Mouse (Mus musculus): Measurements from ENCODE around the gene Lemd1. TPM values are rescaled to one million over a fixed set of nuclear protein-coding genes. Genes with fewer than 3 reads are reported as not detected.
A peak's percentile ranks its signal among the peaks of the same experiment; 100 is the strongest.

The Lemd1 gene
- polyA plus RNA-seq, 1 experiment from 2014 or later, result 1.8 TPM

GRCm38 (mm10) chr1:132188442-132189066 is 2.7 kb upstream of the Lemd1 start:
- 29% methylated on average over 9 of the region's 9 CpGs for WGBS
- no peaks in the 10 kb centered on the region for H3K36me3 ChIP-seq (ENCODE audit: control insufficient read depth, insufficient read depth, low read length)
- ATAC-seq (ENCODE audit: low read depth), result no peak

GRCm38 (mm10) chr1:132189231-132189630 is 2.0 kb upstream of the Lemd1 start:
- H3K27ac ChIP-seq (ENCODE audit: low read length), result no peak overlapping the region
- H3K4me1 ChIP-seq (replicated peaks; ENCODE audit: control insufficient read depth, insufficient read depth, low read length), result peaks cover 17% of the 10 kb centered on the region
- H3K27me3 ChIP-seq (ENCODE audit: control insufficient read depth, insufficient read depth, low read depth, low read length), result peaks cover 47% of the 10 kb centered on the region
- H3K9ac ChIP-seq (ENCODE audit: low read length), result no peak overlapping the region
- ATAC-seq (ENCODE audit: low read depth), result no peak
- no peaks in the 10 kb centered on the region for H3K36me3 ChIP-seq (ENCODE audit: control insufficient read depth, insufficient read depth, low read length)
- H3K4me2 ChIP-seq (ENCODE audit: low read depth, low read length), result no peak overlapping the region
- H3K4me3 ChIP-seq (ENCODE audit: low read length), result no peak overlapping the region
- H3K9me3 ChIP-seq (ENCODE audit: control insufficient read depth, low read length), result no peaks in the 10 kb centered on the region
- 40% methylated on average over 4 of the region's 4 CpGs for WGBS

More at GRCm38 (mm10) chr1:132188442-132189066, 2.7 kb upstream of the Lemd1 start:
- no peak overlapping the region for H3K9ac ChIP-seq (ENCODE audit: low read length)
- H3K4me2 ChIP-seq (ENCODE audit: low read depth, low read length), result no peak overlapping the region
- H3K4me3 ChIP-seq (ENCODE audit: low read length), result no peak overlapping the region
- H3K9me3 ChIP-seq (ENCODE audit: control insufficient read depth, low read length), result no peaks in the 10 kb centered on the region
- H3K27ac ChIP-seq (ENCODE audit: low read length), result no peak overlapping the region
- H3K27me3 ChIP-seq (ENCODE audit: control insufficient read depth, insufficient read depth, low read depth, low read length), result peaks cover 43% of the 10 kb centered on the region
- peaks cover 12% of the 10 kb centered on the region; the same call in 1 of the 2 replicates for H3K4me1 ChIP-seq (replicated peaks; ENCODE audit: control insufficient read depth, insufficient read depth, low read length)

- WGBS, result under 1% methylated on average over 29 of the region's 50 CpGs
- Histone ChIP-seq H3K4me3 (ENCODE audit: low read length) (peak overlapping the region; percentile 61), H3K27ac (ENCODE audit: low read length) (no peak overlapping the region), H3K4me2 (ENCODE audit: low read depth, low read length) (peak overlapping the region; percentile 90), H3K36me3 (ENCODE audit: control insufficient read depth, insufficient read depth, low read length) (no peaks in the 10 kb centered on the region), H3K9me3 (ENCODE audit: control insufficient read depth, low read length) (no peaks in the 10 kb centered on the region), H3K4me1 (replicated peaks; ENCODE audit: control insufficient read depth, insufficient read depth, low read length) (peaks cover 17% of the 10 kb centered on the region), H3K27me3 (ENCODE audit: control insufficient read depth, insufficient read depth, low read depth, low read length) (peaks cover 47% of the 10 kb centered on the region), H3K9ac (ENCODE audit: low read length) (peak overlapping the region; percentile 62)
- peak; percentile 39; the same call in 1 of the 2 replicates for ATAC-seq (ENCODE audit: low read depth)
Observed at GRCm38 (mm10) chr1:132190040-132190513, 1.2 kb upstream of the Lemd1 start.

GRCm38 (mm10) chr1:132190621-132191092 is 574 bp upstream of the Lemd1 start:
- Histone ChIP-seq H3K4me3 (ENCODE audit: low read length) (peak overlapping the region; percentile 61), H3K36me3 (ENCODE audit: control insufficient read depth, insufficient read depth, low read length) (no peaks in the 10 kb centered on the region), H3K4me2 (ENCODE audit: low read depth, low read length) (peak overlapping the region; percentile 90), H3K9me3 (ENCODE audit: control insufficient read depth, low read length) (no peaks in the 10 kb centered on the region), H3K9ac (ENCODE audit: low read length) (peak overlapping the region; percentile 62), H3K27me3 (ENCODE audit: control insufficient read depth, insufficient read depth, low read depth, low read length) (peaks cover 47% of the 10 kb centered on the region), H3K4me1 (replicated peaks; ENCODE audit: control insufficient read depth, insufficient read depth, low read length) (peaks cover 20% of the 10 kb centered on the region), H3K27ac (ENCODE audit: low read length) (peak overlapping the region; percentile 83)
- peak; percentile 30; the same call in 1 of the 2 replicates for ATAC-seq (ENCODE audit: low read depth)
- under 1% methylated on average over 58 of the region's 62 CpGs for WGBS

GRCm38 (mm10) chr1:132191786-132192680 is 802 bp downstream of the Lemd1 start:
- H3K36me3 ChIP-seq (ENCODE audit: control insufficient read depth, insufficient read depth, low read length), result no peaks in the 10 kb centered on the region
- H3K4me1 ChIP-seq (replicated peaks; ENCODE audit: control insufficient read depth, insufficient read depth, low read length), result peaks cover 25% of the 10 kb centered on the region
- 6% methylated on average over 16 of the region's 16 CpGs for WGBS
- peaks cover 47% of the 10 kb centered on the region for H3K27me3 ChIP-seq (ENCODE audit: control insufficient read depth, insufficient read depth, low read depth, low read length)
- no peaks in the 10 kb centered on the region for H3K9me3 ChIP-seq (ENCODE audit: control insufficient read depth, low read length)
- peak overlapping the region; percentile 61 for H3K4me3 ChIP-seq (ENCODE audit: low read length)
- peak overlapping the region; percentile 90 for H3K4me2 ChIP-seq (ENCODE audit: low read depth, low read length)
- H3K27ac ChIP-seq (ENCODE audit: low read length), result peak overlapping the region; percentile 83
- ATAC-seq (ENCODE audit: low read depth), result peak; percentile 20; the same call in 1 of the 2 replicates
- H3K9ac ChIP-seq (ENCODE audit: low read length), result peak overlapping the region; percentile 62

GRCm38 (mm10) chr1:132193806-132194205 is 2.6 kb downstream of the Lemd1 start:
- ATAC-seq (ENCODE audit: low read depth), result no peak
- H3K9ac ChIP-seq (ENCODE audit: low read length), result no peak overlapping the region
- WGBS, result 57% methylated on average over 3 of the region's 3 CpGs
- no peak overlapping the region for H3K4me3 ChIP-seq (ENCODE audit: low read length)
- H3K27ac ChIP-seq (ENCODE audit: low read length), result peak overlapping the region; percentile 77
- no peaks in the 10 kb centered on the region for H3K9me3 ChIP-seq (ENCODE audit: control insufficient read depth, low read length)
- H3K4me1 ChIP-seq (replicated peaks; ENCODE audit: control insufficient read depth, insufficient read depth, low read length), result peaks cover 26% of the 10 kb centered on the region
- no peak overlapping the region for H3K4me2 ChIP-seq (ENCODE audit: low read depth, low read length)
- H3K36me3 ChIP-seq (ENCODE audit: control insufficient read depth, insufficient read depth, low read length), result no peaks in the 10 kb centered on the region
- H3K27me3 ChIP-seq (ENCODE audit: control insufficient read depth, insufficient read depth, low read depth, low read length), result peaks cover 40% of the 10 kb centered on the region

GRCm38 (mm10) chr1:132194624-132195023 is 3.4 kb downstream of the Lemd1 start:
- peak overlapping the region; percentile 88 for H3K27ac ChIP-seq (ENCODE audit: low read length)
- WGBS, result 28% methylated on average over 3 of the region's 3 CpGs
- no peak overlapping the region for H3K4me3 ChIP-seq (ENCODE audit: low read length)
- H3K4me2 ChIP-seq (ENCODE audit: low read depth, low read length), result no peak overlapping the region
- H3K9ac ChIP-seq (ENCODE audit: low read length), result no peak overlapping the region
- peak; percentile 59 for ATAC-seq (ENCODE audit: low read depth)
- peaks cover 26% of the 10 kb centered on the region for H3K4me1 ChIP-seq (replicated peaks; ENCODE audit: control insufficient read depth, insufficient read depth, low read length)
- H3K9me3 ChIP-seq (ENCODE audit: control insufficient read depth, low read length), result no peaks in the 10 kb centered on the region
- H3K36me3 ChIP-seq (ENCODE audit: control insufficient read depth, insufficient read depth, low read length), result no peaks in the 10 kb centered on the region
- H3K27me3 ChIP-seq (ENCODE audit: control insufficient read depth, insufficient read depth, low read depth, low read length), result peaks cover 32% of the 10 kb centered on the region

- Histone ChIP-seq H3K27me3 (ENCODE audit: control insufficient read depth, insufficient read depth, low read depth, low read length) (peaks cover 27% of the 10 kb centered on the region), H3K9ac (ENCODE audit: low read length) (peak overlapping the region; percentile 1; the same call in 1 of the 2 replicates), H3K27ac (ENCODE audit: low read length) (peak overlapping the region; percentile 88), H3K4me3 (ENCODE audit: low read length) (no peak overlapping the region), H3K4me2 (ENCODE audit: low read depth, low read length) (no peak overlapping the region), H3K4me1 (replicated peaks; ENCODE audit: control insufficient read depth, insufficient read depth, low read length) (peaks cover 25% of the 10 kb centered on the region), H3K36me3 (ENCODE audit: control insufficient read depth, insufficient read depth, low read length) (no peaks in the 10 kb centered on the region), H3K9me3 (ENCODE audit: control insufficient read depth, low read length) (no peaks in the 10 kb centered on the region)
- peak; percentile 27; the same call in 1 of the 2 replicates for ATAC-seq (ENCODE audit: low read depth)
- 29% methylated on average over 9 of the region's 9 CpGs for WGBS
Observed at GRCm38 (mm10) chr1:132195100-132195499, 3.9 kb downstream of the Lemd1 start.

- H3K4me1 ChIP-seq (replicated peaks; ENCODE audit: control insufficient read depth, insufficient read depth, low read length), result peaks cover 28% of the 10 kb centered on the region
- no peak overlapping the region for H3K4me3 ChIP-seq (ENCODE audit: low read length)
- peaks cover 21% of the 10 kb centered on the region for H3K27me3 ChIP-seq (ENCODE audit: control insufficient read depth, insufficient read depth, low read depth, low read length)
- WGBS, result 40% methylated on average over 5 of the region's 5 CpGs
- H3K9ac ChIP-seq (ENCODE audit: low read length), result peak overlapping the region; percentile 1; the same call in 1 of the 2 replicates
- ATAC-seq (ENCODE audit: low read depth), result no peak
- H3K36me3 ChIP-seq (ENCODE audit: control insufficient read depth, insufficient read depth, low read length), result no peaks in the 10 kb centered on the region
- H3K4me2 ChIP-seq (ENCODE audit: low read depth, low read length), result no peak overlapping the region
- peak overlapping the region; percentile 88 for H3K27ac ChIP-seq (ENCODE audit: low read length)
- no peaks in the 10 kb centered on the region for H3K9me3 ChIP-seq (ENCODE audit: control insufficient read depth, low read length)
Observed at GRCm38 (mm10) chr1:132195681-132196080, 4.5 kb downstream of the Lemd1 start.
